ENCODE assay signal across 8 mouse cellular contexts in genomic region chr5:49961478-49962431, GRCm38 (mm10).
DNase-seq lines count a peak whose midpoint lies in the region; ATAC-seq lines count a peak whose summit lies in the region.

No protein-coding gene starts in this region.

- 0 out of 2 replicates have a peak, but pooled peaks have one; percentile 61 for ATAC-seq in kidney, embryonic 15.5 days (replicated peaks; ENCODE audit: low FRiP score)
- peak; percentile 77 for ATAC-seq in hindbrain, embryonic 11.5 days (ENCODE audit: low FRiP score)
- ATAC-seq in limb, embryonic 11.5 days (ENCODE audit: insufficient number of reproducible peaks, low FRiP score, low TSS enrichment, low read depth): peak; percentile 74
- peak; percentile 84; the same call in 1 of the 2 replicates for ATAC-seq in neural tube, embryonic 15.5 days (ENCODE audit: low FRiP score)
- ATAC-seq in megakaryocyte, adult 5-6 weeks (ENCODE audit: poor library complexity, severe bottlenecking): no peak

- no peaks in the 10 kb centered on the region for H3K27me3 ChIP-seq in kidney, embryonic 15.5 days
- no peaks in the 10 kb centered on the region for H3K27me3 ChIP-seq in hindbrain, embryonic 11.5 days (ENCODE audit: control insufficient read depth, insufficient read depth, low read length)
- no peaks in the 10 kb centered on the region for H3K27me3 ChIP-seq in limb, embryonic 11.5 days (ENCODE audit: control insufficient read depth, insufficient read depth, low read length)
- no peaks in the 10 kb centered on the region for H3K27me3 ChIP-seq in neural tube, embryonic 15.5 days (replicated peaks)

- H3K9ac ChIP-seq in kidney, embryonic 15.5 days: no peak overlapping the region
- no peak overlapping the region for H3K9ac ChIP-seq in hindbrain, embryonic 11.5 days (ENCODE audit: low read depth, low read length)
- no peak overlapping the region for H3K9ac ChIP-seq in limb, embryonic 11.5 days (ENCODE audit: low read length)
- H3K9ac ChIP-seq in neural tube, embryonic 15.5 days (replicated peaks): no peak overlapping the region

- H3K4me1 ChIP-seq in kidney, embryonic 15.5 days: no peaks in the 10 kb centered on the region
- H3K4me1 ChIP-seq in hindbrain, embryonic 11.5 days (replicated peaks; ENCODE audit: control insufficient read depth, insufficient read depth, low read length): no peaks in the 10 kb centered on the region
- no peaks in the 10 kb centered on the region for H3K4me1 ChIP-seq in limb, embryonic 11.5 days (ENCODE audit: control insufficient read depth, insufficient read depth, low read length)
- no peaks in the 10 kb centered on the region for H3K4me1 ChIP-seq in neural tube, embryonic 15.5 days

- H3K36me3 ChIP-seq in kidney, embryonic 15.5 days: peaks cover 80% of the 10 kb centered on the region
- H3K36me3 ChIP-seq in hindbrain, embryonic 11.5 days (ENCODE audit: control insufficient read depth, insufficient read depth, low read length): 0 out of 2 replicates have a peak, but pooled peaks cover 7% of the 10 kb centered on the region
- no peaks in the 10 kb centered on the region; the same call in 1 of the 2 replicates for H3K36me3 ChIP-seq in limb, embryonic 11.5 days (ENCODE audit: control insufficient read depth, insufficient read depth, low read length)
- peaks cover 23% of the 10 kb centered on the region for H3K36me3 ChIP-seq in neural tube, embryonic 15.5 days

- no peak overlapping the region for H3K4me2 ChIP-seq in kidney, embryonic 15.5 days
- no peak overlapping the region for H3K4me2 ChIP-seq in hindbrain, embryonic 11.5 days (replicated peaks; ENCODE audit: low read depth, low read length)
- no peak overlapping the region for H3K4me2 ChIP-seq in limb, embryonic 11.5 days (ENCODE audit: low read depth, severe bottlenecking)
- no peak overlapping the region for H3K4me2 ChIP-seq in neural tube, embryonic 15.5 days

- H3K4me3 ChIP-seq in kidney, embryonic 15.5 days (replicated peaks): no peak overlapping the region
- H3K4me3 ChIP-seq in hindbrain, embryonic 11.5 days (ENCODE audit: low read depth, low read length): no peak overlapping the region
- no peak overlapping the region for H3K4me3 ChIP-seq in limb, embryonic 11.5 days (ENCODE audit: low read depth, low read length)
- H3K4me3 ChIP-seq in neural tube, embryonic 15.5 days (replicated peaks): no peak overlapping the region

- 87% methylated on average over 20 of the region's 20 CpGs for WGBS in kidney, embryonic 15.5 days
- WGBS in hindbrain, embryonic 11.5 days: 87% methylated on average over 20 of the region's 20 CpGs
- WGBS in limb, embryonic 11.5 days: 87% methylated on average over 20 of the region's 20 CpGs
- 85% methylated on average over 20 of the region's 20 CpGs for WGBS in neural tube, embryonic 15.5 days

- no peak for DNase-seq in kidney, adult 18-20 months
- peak; percentile 59 for DNase-seq in R1 (ENCODE audit: low read depth, low spot score)
- peak; percentile 62 for DNase-seq in embryo, embryonic 10 days (ENCODE audit: low spot score)
- DNase-seq in hindbrain, embryonic 11.5 days (ENCODE audit: low spot score): peak; percentile 57
- peak; percentile 61 for DNase-seq in limb, embryonic 11.5 days (ENCODE audit: low spot score)

- no peak overlapping the region for H3K27ac ChIP-seq in kidney, embryonic 15.5 days
- no peak overlapping the region for H3K27ac ChIP-seq in hindbrain, embryonic 11.5 days (ENCODE audit: low read depth, low read length)
- H3K27ac ChIP-seq in limb, embryonic 11.5 days (replicated peaks; ENCODE audit: low read depth, low read length): no peak overlapping the region
- no peak overlapping the region for H3K27ac ChIP-seq in neural tube, embryonic 15.5 days (replicated peaks)

- H3K9me3 ChIP-seq in kidney, embryonic 15.5 days (replicated peaks): no peaks in the 10 kb centered on the region
- H3K9me3 ChIP-seq in hindbrain, embryonic 11.5 days (ENCODE audit: control insufficient read depth, low read length): no peaks in the 10 kb centered on the region
- H3K9me3 ChIP-seq in limb, embryonic 11.5 days (ENCODE audit: control insufficient read depth, low read length): no peaks in the 10 kb centered on the region
- no peaks in the 10 kb centered on the region for H3K9me3 ChIP-seq in neural tube, embryonic 15.5 days (replicated peaks)
